Mouse (Mus musculus): ENCODE data around the gene Ackr3. TPM values are rescaled to one million over a fixed set of nuclear protein-coding genes. Genes with fewer than 3 reads are reported as not detected.

Gene Ackr3
- total RNA-seq, 2 experiments from 2014 or later, result 13.7 to 17.8 TPM

- H3K4me3 ChIP-seq, result peak overlapping the region; percentile 67
These were observed 4.1 kb downstream of the Ackr3 start for GRCm38 (mm10) chr1:90207739-90208502.

GRCm38 (mm10) chr1:90208503-90208860 lies 4.7 kb downstream of the Ackr3 start:
- DNase-seq (ENCODE audit: low spot score in 2 of 2), result no peak
- no peak for TF ChIP-seq CTCF (conservative IDR thresholded peaks at IDR 0.05)
- H3K4me3 ChIP-seq, result peak overlapping the region; percentile 14
- H3K27ac ChIP-seq, result peak overlapping the region; percentile 95

More at GRCm38 (mm10) chr1:90207739-90208502, 4.1 kb downstream of the Ackr3 start:
- no peak for DNase-seq (ENCODE audit: low spot score in 2 of 2)
- TF ChIP-seq CTCF (conservative IDR thresholded peaks at IDR 0.05), result no peak
- peak overlapping the region; percentile 95 for H3K27ac ChIP-seq

- H3K4me3 ChIP-seq, result no peak overlapping the region; the same call in 1 of the 2 replicates
- no peak for DNase-seq (ENCODE audit: low spot score in 2 of 2)
- H3K27ac ChIP-seq, result peak overlapping the region; percentile 95
- no peak for TF ChIP-seq CTCF (conservative IDR thresholded peaks at IDR 0.05)
These were observed 5.3 kb downstream of the Ackr3 start for GRCm38 (mm10) chr1:90209069-90209468.

GRCm38 (mm10) chr1:90209741-90210140 lies 6.0 kb downstream of the Ackr3 start:
- no peak for DNase-seq (ENCODE audit: low spot score in 2 of 2)
- H3K4me3 ChIP-seq, result no peak overlapping the region
- no peak overlapping the region for H3K27ac ChIP-seq
- no peak for TF ChIP-seq CTCF (conservative IDR thresholded peaks at IDR 0.05)

- no peak for TF ChIP-seq CTCF (conservative IDR thresholded peaks at IDR 0.05)
These were observed 6.6 kb downstream of the Ackr3 start for GRCm38 (mm10) chr1:90210346-90210745.

GRCm38 (mm10) chr1:90210761-90211160 lies 7.0 kb downstream of the Ackr3 start:
- no peak for DNase-seq (ENCODE audit: low spot score in 2 of 2)
- H3K27ac ChIP-seq, result peak overlapping the region; percentile 15; the same call in 1 of the 2 replicates
- H3K4me3 ChIP-seq, result no peak overlapping the region
- no peak for TF ChIP-seq CTCF (conservative IDR thresholded peaks at IDR 0.05)

More at GRCm38 (mm10) chr1:90210346-90210745, 6.6 kb downstream of the Ackr3 start:
- Histone ChIP-seq H3K27ac (peak overlapping the region; percentile 15; the same call in 1 of the 2 replicates), H3K4me3 (no peak overlapping the region)
- no peak for DNase-seq (ENCODE audit: low spot score in 2 of 2)

GRCm38 (mm10) chr1:90212376-90212775 lies 8.6 kb downstream of the Ackr3 start:
- Histone ChIP-seq H3K4me3 (no peak overlapping the region), H3K27ac (no peak overlapping the region)
- no peak for DNase-seq (ENCODE audit: low spot score in 2 of 2)
- no peak for TF ChIP-seq CTCF (conservative IDR thresholded peaks at IDR 0.05)

- TF ChIP-seq CTCF (conservative IDR thresholded peaks at IDR 0.05), result no peak
- Histone ChIP-seq H3K27ac (no peak overlapping the region), H3K4me3 (no peak overlapping the region)
- DNase-seq (ENCODE audit: low spot score in 2 of 2), result no peak
These were observed 9.1 kb downstream of the Ackr3 start for GRCm38 (mm10) chr1:90212901-90213300.

GRCm38 (mm10) chr1:90214021-90214420 lies 10.2 kb downstream of the Ackr3 start:
- Histone ChIP-seq H3K27ac (no peak overlapping the region), H3K4me3 (no peak overlapping the region)
- no peak for DNase-seq (ENCODE audit: low spot score in 2 of 2)
- no peak for TF ChIP-seq CTCF (conservative IDR thresholded peaks at IDR 0.05)

- H3K27ac ChIP-seq, result no peak overlapping the region
- DNase-seq (ENCODE audit: low spot score in 2 of 2), result no peak
- TF ChIP-seq CTCF (conservative IDR thresholded peaks at IDR 0.05), result no peak
- H3K4me3 ChIP-seq, result no peak overlapping the region
These were observed 11.1 kb downstream of the Ackr3 start for GRCm38 (mm10) chr1:90214926-90215325.

GRCm38 (mm10) chr1:90215881-90216280 lies 12.1 kb downstream of the Ackr3 start:
- no peak overlapping the region for H3K27ac ChIP-seq
- H3K4me3 ChIP-seq, result no peak overlapping the region
- no peak for TF ChIP-seq CTCF (conservative IDR thresholded peaks at IDR 0.05)
- no peak for DNase-seq (ENCODE audit: low spot score in 2 of 2)

- H3K27ac ChIP-seq, result no peak overlapping the region
- no peak overlapping the region for H3K4me3 ChIP-seq
- no peak for TF ChIP-seq CTCF (conservative IDR thresholded peaks at IDR 0.05)
- DNase-seq (ENCODE audit: low spot score in 2 of 2), result no peak
These were observed 12.6 kb downstream of the Ackr3 start for GRCm38 (mm10) chr1:90216395-90216794.

- no peak overlapping the region for H3K4me3 ChIP-seq
- H3K27ac ChIP-seq, result no peak overlapping the region
- no peak for DNase-seq (ENCODE audit: low spot score in 2 of 2)
- no peak for TF ChIP-seq CTCF (conservative IDR thresholded peaks at IDR 0.05)
These were observed 16.5 kb downstream of the Ackr3 start for GRCm38 (mm10) chr1:90220280-90220679.

- no peak overlapping the region for H3K27ac ChIP-seq
- no peak overlapping the region for H3K4me3 ChIP-seq
- no peak for TF ChIP-seq CTCF (conservative IDR thresholded peaks at IDR 0.05)
- no peak for DNase-seq (ENCODE audit: low spot score in 2 of 2)
These were observed 17.1 kb downstream of the Ackr3 start for GRCm38 (mm10) chr1:90220844-90221243.
